Mouse (Mus musculus): ENCODE measurements around the gene AI987944.

AI987944 gene

DNA sequence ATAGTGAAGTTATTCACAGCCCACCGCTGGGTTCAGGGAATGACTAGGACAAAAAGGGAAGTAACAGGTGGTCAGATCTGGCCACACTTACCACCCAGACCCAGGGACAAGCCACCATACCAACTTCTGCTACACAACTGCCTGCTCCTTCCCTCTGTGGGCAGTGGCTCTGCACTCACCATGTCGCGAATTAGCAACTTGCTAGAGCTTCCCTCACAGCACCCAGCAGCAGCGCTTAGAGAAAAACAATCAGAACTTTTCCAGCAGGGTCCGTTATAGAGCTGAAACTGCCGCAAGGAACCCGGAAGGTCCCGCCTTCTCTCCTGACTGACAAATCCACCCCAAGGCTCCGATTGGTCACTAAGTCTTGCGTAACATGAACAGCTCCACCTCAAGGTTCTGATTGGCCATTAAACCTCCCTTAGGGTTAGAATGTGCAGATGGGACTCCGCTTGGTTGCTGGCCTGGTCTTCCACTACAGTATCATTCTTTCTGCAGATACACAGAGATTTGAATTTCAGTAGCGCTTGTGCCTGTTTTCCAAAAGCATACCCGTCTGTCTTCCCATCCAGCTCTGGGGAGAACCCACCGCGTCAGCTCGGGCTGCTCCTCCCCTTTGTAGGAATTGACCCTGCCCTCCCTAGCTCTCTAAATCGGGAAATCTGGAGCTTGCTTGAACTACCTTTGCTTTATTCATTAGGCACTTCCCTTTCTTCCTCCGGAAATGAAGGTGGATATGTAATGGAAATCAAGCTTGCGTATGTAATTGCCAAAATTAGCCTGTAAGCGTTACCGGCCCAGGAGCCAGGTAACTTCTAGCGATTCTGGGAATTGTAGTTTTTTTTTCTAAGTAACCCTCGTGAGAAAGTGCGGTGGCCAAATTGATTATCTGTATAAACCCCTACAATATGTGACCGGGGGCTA, at the start of gene AI987944:
AI987944 (minus strand) TSS at position 332 of the 924 bp plus-strand sequence.
- peak; percentile 72 for DNase-seq (ENCODE audit: extremely low spot score, low spot score)

DNA sequence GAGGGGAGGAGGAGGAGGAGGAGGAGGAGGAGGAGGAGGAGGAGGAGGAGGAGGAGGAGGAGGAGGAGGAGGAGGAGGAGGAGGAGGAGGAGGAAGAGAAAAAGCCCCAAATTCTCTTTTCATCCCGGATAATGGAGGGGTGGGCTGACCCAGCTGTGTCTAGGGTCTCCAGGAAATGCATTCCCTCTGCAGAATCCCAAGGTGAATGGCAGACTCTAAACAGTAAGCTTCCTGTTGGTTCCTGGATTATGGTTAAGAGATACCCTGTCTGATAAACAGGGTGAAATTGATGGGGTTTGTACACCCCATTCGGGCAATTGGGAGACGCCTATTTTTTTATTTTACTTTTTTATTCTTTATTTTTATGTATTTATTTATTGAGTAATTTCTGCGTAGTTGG, 951 bp upstream of the AI987944 start:
- DNase-seq (ENCODE audit: extremely low spot score, low spot score), result no peak
